Mouse (Mus musculus): ENCODE results near the gene Abca7.
"Not testable (repeated sequence)": the region's sequence is repeated elsewhere in the genome, so short reads cannot be mapped to it uniquely, and the experiment has no call there.

Abca7 gene

GRCm38 (mm10) chr10:80045766-80046165 lies 49.5 kb downstream of the Abca7 start:
- DNase-seq (ENCODE audit: low spot score) = no peak

GRCm38 (mm10) chr10:80047041-80047565 lies 50.8 kb downstream of the Abca7 start, which contains the start of gene Gpx4:
Gene Gpx4 (plus strand): TSS chr10:80047166.
- DNase-seq (ENCODE audit: low spot score) = no peak

GRCm38 (mm10) chr10:80048396-80048795 lies 52.1 kb downstream of the Abca7 start:
- DNase-seq (ENCODE audit: low spot score) = peak; percentile 51

GRCm38 (mm10) chr10:80048834-80049233 lies 52.5 kb downstream of the Abca7 start:
- DNase-seq (ENCODE audit: low spot score) = no peak

GRCm38 (mm10) chr10:80050244-80050643 lies 54.0 kb downstream of the Abca7 start:
- DNase-seq (ENCODE audit: low spot score) = no peak

- no peak for DNase-seq (ENCODE audit: low spot score)
Measured at GRCm38 (mm10) chr10:80050885-80051617, 54.8 kb downstream of the Abca7 start.

- no peak for DNase-seq (ENCODE audit: low spot score)
Measured at GRCm38 (mm10) chr10:80051618-80052373, 55.5 kb downstream of the Abca7 start.

GRCm38 (mm10) chr10:80052374-80052764 lies 56.1 kb downstream of the Abca7 start:
- no peak for DNase-seq (ENCODE audit: low spot score)

GRCm38 (mm10) chr10:80053259-80053780 lies 57.0 kb downstream of the Abca7 start:
- peak; percentile 100 for DNase-seq (ENCODE audit: low spot score)

- no peak for DNase-seq (ENCODE audit: low spot score)
Measured at GRCm38 (mm10) chr10:80053831-80054815, 57.8 kb downstream of the Abca7 start.

GRCm38 (mm10) chr10:80054911-80055310 lies 58.6 kb downstream of the Abca7 start:
- not testable (repeated sequence) for DNase-seq (ENCODE audit: low spot score)

- no peak for DNase-seq (ENCODE audit: low spot score)
Measured at GRCm38 (mm10) chr10:80055364-80055763, 59.1 kb downstream of the Abca7 start.

- no peak for DNase-seq (ENCODE audit: low spot score)
Measured at GRCm38 (mm10) chr10:80055891-80056290, 59.6 kb downstream of the Abca7 start.

- no peak for DNase-seq (ENCODE audit: low spot score)
Measured at GRCm38 (mm10) chr10:80056506-80056905, 60.2 kb downstream of the Abca7 start.

GRCm38 (mm10) chr10:80056976-80057682 lies 60.8 kb downstream of the Abca7 start:
- no peak for DNase-seq (ENCODE audit: low spot score)

GRCm38 (mm10) chr10:80057683-80058326 lies 61.5 kb downstream of the Abca7 start:
- no peak for DNase-seq (ENCODE audit: low spot score)

- no peak for DNase-seq (ENCODE audit: low spot score)
Measured at GRCm38 (mm10) chr10:80063104-80063503, 66.8 kb downstream of the Abca7 start.

GRCm38 (mm10) chr10:80063877-80064650 lies 67.8 kb downstream of the Abca7 start:
- no peak for DNase-seq (ENCODE audit: low spot score)
